Mouse (Mus musculus): ENCODE measurements at regions not wholly inside any gene's neighbourhood (a gene's known extent, or its start where the extent isn't known, plus 50 kb on each side); places are given as distances from the start of the nearest gene placed in this dataset.

DNA sequence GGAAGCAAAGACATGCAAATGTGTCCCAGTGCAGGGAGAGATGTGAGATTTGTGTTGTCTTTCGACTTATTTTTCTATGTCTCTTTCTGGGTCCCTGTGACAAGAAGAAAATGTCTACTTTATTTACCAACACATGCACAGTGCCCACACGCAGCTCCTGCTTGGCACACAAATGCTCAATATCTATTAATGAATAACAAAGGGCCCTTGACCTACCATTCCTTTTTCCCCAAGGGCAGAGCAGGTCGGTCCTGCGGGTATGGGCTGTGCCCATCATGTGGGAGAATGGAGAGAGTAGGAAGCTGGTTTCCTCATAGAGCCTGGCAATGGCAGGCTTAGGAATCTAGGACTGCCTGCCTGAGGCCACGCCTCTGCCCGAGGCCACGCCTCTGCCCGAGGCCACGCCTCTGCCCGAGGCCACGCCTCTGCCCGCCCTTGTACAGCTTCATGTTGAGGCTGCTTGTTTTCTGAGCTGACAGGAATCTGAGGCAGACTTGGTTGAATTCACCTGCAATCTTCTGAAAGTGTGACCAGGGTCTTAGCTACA, 98.8 kb upstream of the Ankrd28 start:
- Histone ChIP-seq H3K9me3 (ENCODE audit: control insufficient read depth, insufficient read depth, low read depth, low read length) (no peaks in the 10 kb centered on the region), H3K4me3 (ENCODE audit: insufficient read depth in 1 of 2, low read depth in 1 of 2, low read length in 2 of 2, poor library complexity in 1 of 2, severe bottlenecking in 1 of 2) (no peak overlapping the region), H3K27ac (ENCODE audit: insufficient read depth, low read depth, low read length, poor library complexity, severe bottlenecking) (no peak overlapping the region), H3K9ac (ENCODE audit: insufficient read depth, low read depth, low read length, poor library complexity, severe bottlenecking) (no peak overlapping the region), H3K36me3 (ENCODE audit: control insufficient read depth, insufficient read depth, low read length, poor library complexity, severe bottlenecking) (no peaks in the 10 kb centered on the region), H3K4me1 (ENCODE audit: control insufficient read depth in 2 of 2, insufficient read depth in 2 of 2, low read length in 2 of 2, poor library complexity in 1 of 2) (peaks cover 4 to 7% of the 10 kb centered on the region in 2 experiments; a peak in 1 of 4 replicates)
- DNase-seq (ENCODE audit: low read depth, low spot score), result peak; percentile 62
- in situ Hi-C loops (cut with MboI; ENCODE audit: low sequenced_read_pairs in 2 of 2, unreplicated experiment in 2 of 2), result no loop called here
- no peak for TF ChIP-seq ZC3H11A (IDR thresholded peaks at IDR 0.05; ENCODE audit: borderline replicate concordance, low read depth, low read length)
- TF ChIP-seq ZNF384 (IDR thresholded peaks at IDR 0.05; ENCODE audit: low read depth, low read length), result no peak
- no peak for TF ChIP-seq CHD2 (IDR thresholded peaks at IDR 0.05; ENCODE audit: low read depth, low read length)
- no peak for TF ChIP-seq MAFK (IDR thresholded peaks at IDR 0.05; ENCODE audit: insufficient read depth, low read depth, low read length)
- TF ChIP-seq HCFC1 (IDR thresholded peaks at IDR 0.05; ENCODE audit: borderline replicate concordance, insufficient read depth, low read length), result no peak

DNA sequence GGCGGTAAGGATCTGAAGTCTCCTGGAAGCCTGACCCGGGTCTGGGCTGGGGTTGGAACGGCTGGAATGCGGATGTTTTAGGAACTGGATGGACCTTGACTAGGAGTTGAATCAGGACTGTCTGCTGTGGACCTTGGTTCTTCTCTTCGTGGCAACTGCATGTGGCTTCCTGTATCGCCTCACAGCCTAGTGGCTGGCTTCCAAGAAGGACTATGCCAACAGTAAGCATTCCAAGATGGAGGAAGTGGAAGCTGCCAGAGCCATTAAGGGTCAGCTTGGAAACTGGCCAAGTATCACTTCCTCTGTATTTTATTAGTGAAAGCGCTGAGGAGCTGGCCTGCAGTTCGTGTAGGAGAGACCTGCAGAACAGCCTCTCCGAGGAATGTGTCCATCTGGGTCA, 98.4 kb upstream of the Galnt15 start:
- in situ Hi-C loops (cut with MboI; ENCODE audit: low sequenced_read_pairs in 2 of 2, unreplicated experiment in 2 of 2), result no loop called here
- Histone ChIP-seq H3K9me3 (ENCODE audit: control insufficient read depth, insufficient read depth, low read depth, low read length) (no peaks in the 10 kb centered on the region), H3K27ac (ENCODE audit: insufficient read depth, low read depth, low read length, poor library complexity, severe bottlenecking) (no peak overlapping the region), H3K4me1 (ENCODE audit: control insufficient read depth in 2 of 2, insufficient read depth in 2 of 2, low read length in 2 of 2, poor library complexity in 1 of 2) (peaks cover 4 to 11% of the 10 kb centered on the region in 2 experiments; a peak in 1 of 4 replicates), H3K36me3 (ENCODE audit: control insufficient read depth, insufficient read depth, low read length, poor library complexity, severe bottlenecking) (no peaks in the 10 kb centered on the region), H3K4me3 (ENCODE audit: insufficient read depth in 1 of 2, low read depth in 1 of 2, low read length in 2 of 2, poor library complexity in 1 of 2, severe bottlenecking in 1 of 2) (no peak overlapping the region), H3K9ac (ENCODE audit: insufficient read depth, low read depth, low read length, poor library complexity, severe bottlenecking) (no peak overlapping the region)
- no peak for TF ChIP-seq ZNF384 (IDR thresholded peaks at IDR 0.05; ENCODE audit: low read depth, low read length)
- no peak for TF ChIP-seq HCFC1 (IDR thresholded peaks at IDR 0.05; ENCODE audit: borderline replicate concordance, insufficient read depth, low read length)
- TF ChIP-seq MAFK (IDR thresholded peaks at IDR 0.05; ENCODE audit: insufficient read depth, low read depth, low read length), result no peak
- no peak for TF ChIP-seq CHD2 (IDR thresholded peaks at IDR 0.05; ENCODE audit: low read depth, low read length)
- no peak for TF ChIP-seq ZC3H11A (IDR thresholded peaks at IDR 0.05; ENCODE audit: borderline replicate concordance, low read depth, low read length)
- DNase-seq (ENCODE audit: low read depth, low spot score), result no peak

DNA sequence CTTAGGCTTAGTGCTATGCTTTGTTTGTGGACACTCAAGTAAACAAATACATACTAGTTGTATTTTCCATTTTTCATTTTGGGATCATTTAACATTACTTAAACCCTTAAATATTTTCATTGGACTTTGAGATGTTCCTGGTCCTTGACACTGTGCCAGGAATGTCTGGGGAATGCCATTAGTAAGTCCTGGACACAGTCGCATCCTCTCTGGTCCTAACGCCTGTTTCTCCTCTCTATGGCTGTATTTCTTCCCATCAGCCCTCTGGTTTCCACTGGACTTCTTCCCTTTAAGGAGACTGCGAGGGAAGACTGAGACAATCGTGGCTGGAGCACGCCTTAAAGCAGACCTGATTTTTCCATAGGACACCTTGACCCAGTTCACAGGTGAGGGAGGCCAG, 96.8 kb upstream of the Galnt15 start:
- no peaks in the 10 kb centered on the region for H3K36me3 ChIP-seq (ENCODE audit: control insufficient read depth, insufficient read depth, low read length, poor library complexity, severe bottlenecking)
- H3K9ac ChIP-seq (ENCODE audit: insufficient read depth, low read depth, low read length, poor library complexity, severe bottlenecking), result no peak overlapping the region
- DNase-seq (ENCODE audit: low read depth, low spot score), result no peak
- H3K27ac ChIP-seq (ENCODE audit: insufficient read depth, low read depth, low read length, poor library complexity, severe bottlenecking), result no peak overlapping the region
- H3K4me1 ChIP-seq (ENCODE audit: control insufficient read depth in 2 of 2, insufficient read depth in 2 of 2, low read length in 2 of 2, poor library complexity in 1 of 2), result peaks cover 4 to 11% of the 10 kb centered on the region in 2 experiments; a peak in 1 of 4 replicates
- no peak overlapping the region for H3K4me3 ChIP-seq (ENCODE audit: insufficient read depth in 1 of 2, low read depth in 1 of 2, low read length in 2 of 2, poor library complexity in 1 of 2, severe bottlenecking in 1 of 2)
- TF ChIP-seq ZNF384 (IDR thresholded peaks at IDR 0.05; ENCODE audit: low read depth, low read length) (no peak), HCFC1 (IDR thresholded peaks at IDR 0.05; ENCODE audit: borderline replicate concordance, insufficient read depth, low read length) (no peak), CHD2 (IDR thresholded peaks at IDR 0.05; ENCODE audit: low read depth, low read length) (no peak), ZC3H11A (IDR thresholded peaks at IDR 0.05; ENCODE audit: borderline replicate concordance, low read depth, low read length) (no peak), MAFK (IDR thresholded peaks at IDR 0.05; ENCODE audit: insufficient read depth, low read depth, low read length) (no peak)
- in situ Hi-C loops (cut with MboI; ENCODE audit: low sequenced_read_pairs in 2 of 2, unreplicated experiment in 2 of 2), result no loop called here
- no peaks in the 10 kb centered on the region for H3K9me3 ChIP-seq (ENCODE audit: control insufficient read depth, insufficient read depth, low read depth, low read length)

DNA sequence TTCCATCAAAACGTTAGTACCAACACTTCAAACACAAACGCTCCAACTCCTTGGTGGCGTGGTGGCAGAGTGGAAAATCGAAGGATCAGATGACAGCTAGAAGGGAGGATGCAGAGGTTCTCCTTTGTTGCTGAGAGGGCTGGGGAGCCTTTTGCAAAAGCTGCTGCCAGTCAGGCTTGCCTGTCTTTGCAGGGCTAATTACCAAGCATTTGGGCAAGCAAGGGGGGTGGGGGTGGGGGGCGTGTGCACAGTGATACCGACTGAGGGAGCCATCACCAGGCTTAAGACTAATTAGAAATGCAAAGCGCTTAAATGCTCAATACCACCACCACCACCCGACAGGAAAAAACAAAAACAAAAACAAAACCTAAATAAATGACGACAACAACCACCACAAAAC, 95.3 kb upstream of the Galnt15 start:
- Histone ChIP-seq H3K36me3 (ENCODE audit: control insufficient read depth, insufficient read depth, low read length, poor library complexity, severe bottlenecking) (no peaks in the 10 kb centered on the region), H3K27ac (ENCODE audit: insufficient read depth, low read depth, low read length, poor library complexity, severe bottlenecking) (no peak overlapping the region), H3K9me3 (ENCODE audit: control insufficient read depth, insufficient read depth, low read depth, low read length) (no peaks in the 10 kb centered on the region), H3K9ac (ENCODE audit: insufficient read depth, low read depth, low read length, poor library complexity, severe bottlenecking) (no peak overlapping the region), H3K4me1 (ENCODE audit: control insufficient read depth in 2 of 2, insufficient read depth in 2 of 2, low read length in 2 of 2, poor library complexity in 1 of 2) (peaks cover 4 to 9% of the 10 kb centered on the region in 2 experiments; a peak in 1 of 4 replicates), H3K4me3 (ENCODE audit: insufficient read depth in 1 of 2, low read depth in 1 of 2, low read length in 2 of 2, poor library complexity in 1 of 2, severe bottlenecking in 1 of 2) (peak overlapping the region in 1 of 2 experiments; percentile 51; a peak in 1 of 4 replicates)
- DNase-seq (ENCODE audit: low read depth, low spot score), result no peak
- in situ Hi-C loops (cut with MboI; ENCODE audit: low sequenced_read_pairs in 2 of 2, unreplicated experiment in 2 of 2), result no loop called here
- TF ChIP-seq ZNF384 (IDR thresholded peaks at IDR 0.05; ENCODE audit: low read depth, low read length) (no peak), MAFK (IDR thresholded peaks at IDR 0.05; ENCODE audit: insufficient read depth, low read depth, low read length) (no peak)

DNA sequence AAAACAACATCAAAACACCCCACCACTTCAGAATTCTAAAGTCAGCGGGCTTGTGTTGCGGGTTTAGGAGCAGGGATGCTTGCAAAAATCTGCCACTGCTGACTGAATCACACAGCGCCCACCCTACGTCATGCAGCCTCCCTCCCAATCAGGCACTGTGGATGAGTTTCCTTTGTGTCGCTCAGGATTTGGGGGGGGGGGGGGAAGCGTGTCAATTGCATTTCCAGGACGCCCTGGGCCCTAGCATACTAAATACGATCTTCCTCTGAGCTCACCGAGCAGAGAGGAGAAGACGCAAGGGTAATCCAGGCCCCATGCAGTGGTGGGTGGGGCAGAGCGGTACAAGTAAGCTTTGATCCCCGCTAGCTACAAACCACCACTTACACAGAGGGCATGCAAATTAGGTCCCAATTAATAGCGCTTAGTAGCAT, 94.9 kb upstream of the Galnt15 start:
- Histone ChIP-seq H3K9me3 (ENCODE audit: control insufficient read depth, insufficient read depth, low read depth, low read length) (no peaks in the 10 kb centered on the region), H3K9ac (ENCODE audit: insufficient read depth, low read depth, low read length, poor library complexity, severe bottlenecking) (no peak overlapping the region), H3K4me1 (ENCODE audit: control insufficient read depth in 2 of 2, insufficient read depth in 2 of 2, low read length in 2 of 2, poor library complexity in 1 of 2) (peaks cover 4 to 9% of the 10 kb centered on the region in 2 experiments; a peak in 1 of 4 replicates), H3K27ac (ENCODE audit: insufficient read depth, low read depth, low read length, poor library complexity, severe bottlenecking) (no peak overlapping the region), H3K36me3 (ENCODE audit: control insufficient read depth, insufficient read depth, low read length, poor library complexity, severe bottlenecking) (no peaks in the 10 kb centered on the region), H3K4me3 (ENCODE audit: insufficient read depth in 1 of 2, low read depth in 1 of 2, low read length in 2 of 2, poor library complexity in 1 of 2, severe bottlenecking in 1 of 2) (peak overlapping the region; percentile 29 to 51; a peak in 2 of 4 replicates)
- TF ChIP-seq CHD2 (IDR thresholded peaks at IDR 0.05; ENCODE audit: low read depth, low read length) (no peak), ZC3H11A (IDR thresholded peaks at IDR 0.05; ENCODE audit: borderline replicate concordance, low read depth, low read length) (no peak), HCFC1 (IDR thresholded peaks at IDR 0.05; ENCODE audit: borderline replicate concordance, insufficient read depth, low read length) (no peak), MAFK (IDR thresholded peaks at IDR 0.05; ENCODE audit: insufficient read depth, low read depth, low read length) (no peak), ZNF384 (IDR thresholded peaks at IDR 0.05; ENCODE audit: low read depth, low read length) (no peak)
- DNase-seq (ENCODE audit: low read depth, low spot score), result peak; percentile 47
- in situ Hi-C loops (cut with MboI; ENCODE audit: low sequenced_read_pairs in 2 of 2, unreplicated experiment in 2 of 2), result no loop called here

Measured in ES-E14 (cell line).